Mouse (Mus musculus): ENCODE results near the gene Pax6.

- TF ChIP-seq CTCF (IDR thresholded peaks at IDR 0.05; ENCODE audit: extremely low read depth, insufficient read length, insufficient replicate concordance, low read depth, low read length) (no peak), POLR2A (IDR thresholded peaks at IDR 0.05; ENCODE audit: low read depth, low read length) (no peak)
These were observed 13.4 kb downstream of the Pax6 start for GRCm38 (mm10) chr2:105682011-105682501.

Measured in small intestine, adult 2 months (tissue).